Mouse (Mus musculus) urinary bladder, adult 18-20 months (tissue): ENCODE results near the gene Mast3.

ENCODE experiments used
- DNase-seq, 2 experiments: peaks; one replicate each; pipeline ENCODE4 v3.0.0; 2022; ENCODE audit warnings: low spot score in 2 of 2, mixed read lengths in 2 of 2

Gene Mast3

DNA sequence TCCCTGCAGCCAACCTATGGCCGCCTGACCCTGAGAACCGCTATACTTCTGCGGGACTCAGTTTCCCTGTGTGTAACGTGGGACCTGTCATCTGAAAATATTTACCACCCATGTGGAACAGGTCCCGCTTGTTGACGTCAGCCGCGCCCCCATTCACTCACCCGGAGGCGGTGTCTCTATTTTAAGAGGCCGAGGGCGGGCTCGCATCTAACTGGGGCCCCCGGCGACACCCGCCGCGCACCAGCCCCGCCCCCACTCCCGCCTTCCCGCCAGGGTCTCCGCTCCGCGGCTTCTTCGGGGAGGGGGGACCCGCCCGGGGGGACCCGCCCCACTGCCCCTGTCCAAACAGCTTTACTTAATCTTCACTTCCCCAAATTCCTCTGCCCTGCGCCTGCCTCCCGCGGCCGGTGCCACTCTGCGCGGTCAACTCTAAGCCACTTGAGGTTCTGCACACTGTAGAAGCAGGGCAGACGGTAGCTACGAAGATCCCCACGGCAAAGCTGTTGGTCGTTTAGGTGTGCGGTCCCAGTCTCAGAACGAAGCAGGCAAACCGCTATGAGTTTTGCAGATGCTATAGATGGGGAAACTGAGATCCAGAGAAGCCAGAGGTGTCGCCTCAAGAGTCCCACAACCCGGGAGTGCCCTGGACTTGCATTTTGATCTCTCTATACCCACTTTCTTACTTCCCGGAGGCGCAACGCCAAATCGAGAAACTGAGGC is 933 bp downstream of the Mast3 start:
- DNase-seq: peak; percentile 34 to 37

GRCm38 (mm10) chr8:70802786-70803510 is 1.9 kb downstream of the Mast3 start:
- DNase-seq: no peak

GRCm38 (mm10) chr8:70801830-70802229 is 3.0 kb downstream of the Mast3 start:
- DNase-seq: no peak

DNA sequence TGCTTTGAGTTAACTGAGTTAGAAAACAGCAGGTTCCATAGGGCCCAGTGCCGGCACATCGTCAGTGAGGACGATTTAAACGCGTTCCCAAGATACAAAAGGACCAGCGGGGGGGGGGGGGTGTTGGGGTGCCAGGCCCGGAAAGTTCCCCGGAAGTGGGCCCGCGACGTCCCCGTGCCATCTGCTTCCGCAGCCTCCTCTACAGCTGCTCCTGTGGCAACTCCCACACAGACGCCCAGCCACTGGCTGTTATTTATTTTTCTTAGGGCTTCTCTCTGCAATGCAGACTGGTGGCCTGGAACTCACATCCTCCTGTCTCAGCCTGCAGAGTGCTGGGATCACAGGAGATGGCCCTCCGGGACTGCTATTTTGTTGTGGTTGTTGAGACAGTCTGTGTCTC is 3.7 kb downstream of the Mast3 start:
- no peak for DNase-seq

DNA sequence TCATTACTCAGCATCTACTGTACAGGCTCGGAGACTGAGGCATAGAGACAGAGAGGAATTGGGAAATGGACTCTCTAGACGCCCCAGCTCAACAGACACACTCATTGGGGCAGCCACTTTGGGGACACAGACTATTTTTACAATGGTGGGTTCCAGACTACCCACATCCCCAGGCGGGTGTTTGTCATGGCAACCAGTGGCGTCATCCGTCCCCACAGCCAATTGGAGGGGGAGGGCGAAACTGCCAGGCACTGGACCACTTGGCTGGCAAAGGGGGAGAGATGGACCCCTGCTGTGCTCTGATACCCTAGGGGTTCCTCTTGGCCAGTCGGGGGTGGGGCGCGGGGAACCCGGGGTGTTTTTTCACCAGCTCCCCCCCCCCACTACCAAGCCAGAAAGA is 4.2 kb downstream of the Mast3 start:
- no peak for DNase-seq

- no peak for DNase-seq
These were observed 6.6 kb downstream of the Mast3 start for GRCm38 (mm10) chr8:70798281-70798680.

DNA sequence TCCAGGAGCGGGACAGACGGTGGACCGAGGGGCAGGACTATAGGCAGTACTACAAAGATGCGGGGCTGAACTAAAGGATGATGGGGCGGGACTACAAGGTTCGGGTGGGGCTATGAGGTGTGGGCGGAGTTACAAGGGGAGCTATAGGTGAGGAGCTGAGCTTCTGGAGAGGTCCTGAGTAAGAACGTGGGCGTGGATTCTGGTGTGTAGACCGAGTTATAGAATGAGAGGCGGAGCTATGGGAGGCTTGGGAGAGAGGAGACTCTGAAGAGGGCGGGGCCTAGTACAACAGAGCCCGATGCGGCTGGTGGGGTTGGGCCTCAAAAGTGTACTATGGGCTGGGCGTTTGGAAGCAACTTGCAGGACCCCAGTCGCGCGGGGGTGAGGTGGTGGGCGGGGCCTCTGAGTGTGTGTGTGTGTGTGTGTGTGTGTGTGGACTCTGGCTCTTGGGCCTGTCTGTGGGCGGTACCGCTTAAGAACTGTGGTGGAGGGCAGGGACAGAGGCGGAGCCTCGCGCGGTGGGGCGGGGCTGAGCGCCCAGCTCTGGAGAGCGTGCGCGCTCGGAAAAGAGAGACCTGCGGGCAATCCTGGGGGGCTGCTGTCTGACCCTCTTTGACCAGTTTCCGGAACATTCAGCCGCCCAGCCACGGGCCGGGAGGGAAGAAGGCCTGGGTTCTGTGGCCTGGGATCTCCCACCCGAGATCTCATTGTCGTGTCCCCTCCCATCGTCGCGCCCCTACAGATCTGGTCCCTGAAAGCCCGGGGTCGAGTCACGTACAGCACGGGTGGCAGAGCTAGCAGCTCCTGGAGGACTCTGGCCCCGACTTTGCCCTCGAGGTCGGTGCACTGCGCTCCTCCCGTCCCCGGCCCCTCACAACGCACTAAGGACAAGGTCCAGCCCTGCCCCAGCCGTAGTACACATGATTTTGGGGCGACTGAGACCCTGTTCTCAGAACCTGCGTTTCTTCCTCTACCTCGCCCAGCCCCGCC is 7.5 kb downstream of the Mast3 start:
- DNase-seq: peak; percentile 87 to 89

- no peak for DNase-seq
These were observed 8.3 kb downstream of the Mast3 start for GRCm38 (mm10) chr8:70796403-70797080.

DNA sequence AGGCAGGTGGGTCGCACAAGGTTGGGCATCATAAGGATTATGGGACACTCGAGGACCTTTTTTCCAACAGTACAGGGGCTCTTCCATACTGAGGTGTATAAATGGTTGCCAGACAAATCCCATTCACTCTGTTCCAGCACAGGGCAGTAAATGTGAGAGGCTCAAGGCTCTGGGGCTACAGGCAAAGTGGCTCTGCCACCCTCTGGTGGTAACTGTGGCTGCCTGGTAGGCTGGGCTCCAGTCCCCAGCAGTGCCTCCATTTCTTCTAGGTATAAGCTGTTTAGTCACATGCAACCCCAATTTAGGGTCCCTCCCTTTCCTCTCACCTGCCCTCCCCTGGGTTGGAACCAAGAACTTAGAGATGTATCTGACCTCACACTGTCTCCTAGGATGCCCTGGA is 9.5 kb downstream of the Mast3 start:
- DNase-seq: no peak

- DNase-seq: no peak
These were observed 10.6 kb downstream of the Mast3 start for GRCm38 (mm10) chr8:70794215-70794614.

GRCm38 (mm10) chr8:70792700-70793099 is 12.2 kb downstream of the Mast3 start:
- DNase-seq: peak in 1 of 2 experiments; percentile 78

DNA sequence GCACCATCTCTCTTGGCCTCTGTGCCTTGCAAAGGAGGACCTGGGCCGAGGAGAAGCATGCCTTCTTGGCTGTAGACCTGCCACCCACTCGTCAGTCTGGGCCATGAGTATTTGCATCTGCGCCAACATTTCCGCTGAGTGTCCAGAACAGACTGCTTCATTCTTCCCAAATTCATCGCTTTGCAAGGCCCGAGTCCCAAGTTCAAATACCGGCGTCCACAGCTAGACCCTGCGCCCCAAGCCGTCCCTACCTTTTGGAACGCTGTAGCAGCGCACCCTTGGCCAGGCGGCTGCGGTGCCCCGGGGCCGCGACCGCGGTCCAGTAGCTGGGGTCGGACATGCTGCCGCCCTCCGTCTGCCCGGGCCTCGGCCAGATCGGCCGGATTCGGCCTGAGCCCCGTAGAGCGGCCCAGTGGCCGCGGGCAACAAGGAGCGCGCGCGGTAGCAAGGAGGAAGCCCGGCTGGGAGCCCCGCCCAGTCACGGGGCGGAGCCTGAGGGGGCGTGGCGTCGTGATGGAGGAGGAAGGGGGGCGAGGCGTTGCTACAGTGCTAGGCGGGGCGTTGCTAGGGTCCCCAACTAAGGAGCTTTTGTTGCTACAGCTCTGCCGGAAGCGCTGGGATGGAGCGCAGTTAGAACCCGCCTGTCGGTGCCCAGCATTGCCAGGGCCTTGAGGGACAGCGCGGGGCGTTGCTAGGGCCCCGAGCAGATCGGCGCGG is 12.7 kb downstream of the Mast3 start:
- DNase-seq: peak; percentile 96 to 99

DNA sequence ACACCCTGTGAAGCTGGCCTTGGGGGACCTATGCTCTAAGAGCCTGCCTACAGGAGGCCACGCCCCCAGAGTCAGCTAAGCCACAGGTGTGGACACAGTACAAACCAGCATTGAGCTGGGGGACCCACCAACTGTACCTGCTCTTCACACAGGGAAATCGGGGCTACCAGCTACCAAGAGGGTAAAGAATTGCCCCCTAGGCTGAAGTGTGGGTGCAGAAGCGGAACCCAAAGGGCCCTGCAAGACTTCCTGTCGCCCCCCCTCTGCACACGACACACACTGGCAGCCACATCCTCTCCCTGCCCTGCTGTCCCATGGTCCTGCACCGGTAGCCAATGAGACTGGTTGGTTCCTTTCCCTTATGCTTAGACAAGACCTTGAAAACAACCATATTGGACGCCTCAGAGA is 13.6 kb downstream of the Mast3 start:
- peak in 1 of 2 experiments; percentile 38 for DNase-seq

- DNase-seq: no peak
These were observed 14.0 kb downstream of the Mast3 start for GRCm38 (mm10) chr8:70790846-70791245.

- no peak for DNase-seq
These were observed 15.8 kb downstream of the Mast3 start for GRCm38 (mm10) chr8:70789046-70789445.

DNA sequence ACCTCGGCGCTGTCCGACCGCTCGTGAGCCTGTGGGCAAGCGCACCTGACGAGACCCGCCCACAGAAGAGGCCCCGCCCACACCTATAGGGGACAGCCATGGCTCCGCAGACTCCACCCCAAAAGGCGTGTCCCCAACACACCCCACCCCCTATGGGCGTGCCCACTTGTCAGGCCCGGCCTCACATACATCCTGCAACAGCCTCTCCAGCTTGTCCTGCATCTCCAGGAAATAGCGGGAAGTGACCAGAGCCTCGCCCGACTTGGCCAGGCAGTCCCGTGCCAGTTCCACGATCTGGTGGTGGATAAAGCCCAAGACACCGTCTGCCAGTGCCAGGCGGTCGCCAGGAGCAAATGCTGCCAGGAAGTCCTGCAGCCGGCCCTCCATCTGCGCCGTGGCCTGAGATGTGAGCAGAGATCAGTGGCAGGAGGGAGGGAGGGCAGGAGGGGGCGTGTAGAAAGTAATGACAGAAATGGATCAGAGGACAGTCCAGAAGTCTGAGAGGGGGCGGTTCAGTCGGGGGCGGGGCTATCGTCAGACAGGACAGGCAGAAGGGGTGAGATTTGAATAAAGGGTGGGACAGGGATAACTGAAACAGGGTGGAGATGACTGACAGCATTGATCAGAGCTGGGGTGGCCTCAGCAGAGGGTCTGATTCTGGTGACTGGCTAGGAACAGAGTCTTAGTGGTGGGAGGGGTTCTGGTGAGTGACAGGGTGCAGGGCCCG is 16.8 kb downstream of the Mast3 start:
- no peak for DNase-seq

GRCm38 (mm10) chr8:70787051-70787445 is 17.8 kb downstream of the Mast3 start:
- no peak for DNase-seq

GRCm38 (mm10) chr8:70786291-70787050 is 18.4 kb downstream of the Mast3 start:
- DNase-seq: no peak

DNA sequence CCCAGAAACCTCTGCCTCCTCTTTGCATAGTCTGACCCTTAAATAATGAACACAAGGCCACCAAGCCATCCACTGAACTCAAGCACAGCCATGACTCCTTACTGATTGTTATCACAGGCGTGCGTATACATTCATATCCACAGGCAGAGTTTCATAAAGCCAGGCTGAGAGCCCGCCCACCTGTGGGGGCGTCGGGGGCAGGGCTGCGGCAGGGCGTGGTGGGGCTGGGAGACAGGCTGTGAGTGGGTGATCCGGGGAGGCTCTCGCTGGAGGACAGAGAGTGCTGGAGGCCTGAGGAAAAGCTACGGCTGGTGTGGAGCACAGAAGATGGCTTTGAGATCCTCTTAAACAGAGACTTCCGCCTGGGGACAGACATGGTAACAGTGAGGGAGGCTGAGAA is 24.8 kb downstream of the Mast3 start:
- no peak for DNase-seq
